Mouse (Mus musculus): ENCODE measurements around the gene Papss2. TPM values are rescaled to one million over a fixed set of nuclear protein-coding genes. Genes with fewer than 3 reads are reported as not detected.
A peak's percentile ranks its signal among the peaks of the same experiment; 100 is the strongest.

Gene Papss2
- 4.9 TPM in 2 replicates for polyA plus RNA-seq (2012; rRNA removed)

- H3K27me3 ChIP-seq (ENCODE audit: control insufficient read depth, insufficient read depth, low read length), result no peaks in the 10 kb centered on the region; the same call in 1 of the 2 replicates
- DNase-seq, result peak; percentile 4 to 7
- no peak for TF ChIP-seq POLR2A (IDR thresholded peaks at IDR 0.05; ENCODE audit: borderline replicate concordance, insufficient read depth, low read length)
- no peak for TF ChIP-seq CTCF (IDR thresholded peaks at IDR 0.05; ENCODE audit: borderline replicate concordance, insufficient read depth, low read depth, low read length)
- H3K4me3 ChIP-seq (replicated peaks; ENCODE audit: insufficient read depth, low read depth, low read length), result no peak within 1 kb of the TSS
- no peak within 1 kb of the TSS for H3K27ac ChIP-seq (ENCODE audit: insufficient read depth, low read length)
- WGBS, result 1% methylated on average over 61 of the region's 64 CpGs
- H3K4me1 ChIP-seq (ENCODE audit: control insufficient read depth, insufficient read depth, low read length), result no peaks in the 10 kb centered on the region
Observed at GRCm38 (mm10) chr19:32595506-32596286, at the start of gene Papss2. Gene Papss2 (plus strand): TSS chr19:32595790.

- no peak for TF ChIP-seq POLR2A (IDR thresholded peaks at IDR 0.05; ENCODE audit: borderline replicate concordance, insufficient read depth, low read length)
- no peak for TF ChIP-seq CTCF (IDR thresholded peaks at IDR 0.05; ENCODE audit: borderline replicate concordance, insufficient read depth, low read depth, low read length)
- Histone ChIP-seq H3K27ac (ENCODE audit: insufficient read depth, low read length) (no peak overlapping the region), H3K4me3 (replicated peaks; ENCODE audit: insufficient read depth, low read depth, low read length) (no peak overlapping the region), H3K4me1 (ENCODE audit: control insufficient read depth, insufficient read depth, low read length) (no peaks in the 10 kb centered on the region), H3K27me3 (ENCODE audit: control insufficient read depth, insufficient read depth, low read length) (no peaks in the 10 kb centered on the region)
- no peak for DNase-seq
- WGBS, result 71% methylated on average over 3 of the region's 3 CpGs
Observed at GRCm38 (mm10) chr19:32547396-32547795, 48.2 kb upstream of the Papss2 start.

GRCm38 (mm10) chr19:32548202-32548601, 47.4 kb upstream of the Papss2 start:
- no peaks in the 10 kb centered on the region for H3K27me3 ChIP-seq (ENCODE audit: control insufficient read depth, insufficient read depth, low read length)
- no peak for DNase-seq
- no peak for TF ChIP-seq CTCF (IDR thresholded peaks at IDR 0.05; ENCODE audit: borderline replicate concordance, insufficient read depth, low read depth, low read length)
- no peak for TF ChIP-seq POLR2A (IDR thresholded peaks at IDR 0.05; ENCODE audit: borderline replicate concordance, insufficient read depth, low read length)
- WGBS, result 78% methylated on average over 15 of the region's 15 CpGs
- no peak overlapping the region for H3K4me3 ChIP-seq (replicated peaks; ENCODE audit: insufficient read depth, low read depth, low read length)
- no peak overlapping the region for H3K27ac ChIP-seq (ENCODE audit: insufficient read depth, low read length)
- no peaks in the 10 kb centered on the region for H3K4me1 ChIP-seq (ENCODE audit: control insufficient read depth, insufficient read depth, low read length)

GRCm38 (mm10) chr19:32550446-32550845, 45.1 kb upstream of the Papss2 start:
- DNase-seq, result no peak
- peaks cover 1% of the 10 kb centered on the region; the same call in 1 of the 2 replicates for H3K4me1 ChIP-seq (ENCODE audit: control insufficient read depth, insufficient read depth, low read length)
- WGBS, result 76% methylated on average over 5 of the region's 5 CpGs
- no peak for TF ChIP-seq CTCF (IDR thresholded peaks at IDR 0.05; ENCODE audit: borderline replicate concordance, insufficient read depth, low read depth, low read length)
- TF ChIP-seq POLR2A (IDR thresholded peaks at IDR 0.05; ENCODE audit: borderline replicate concordance, insufficient read depth, low read length), result no peak
- H3K27me3 ChIP-seq (ENCODE audit: control insufficient read depth, insufficient read depth, low read length), result no peaks in the 10 kb centered on the region
- no peak overlapping the region for H3K27ac ChIP-seq (ENCODE audit: insufficient read depth, low read length)
- H3K4me3 ChIP-seq (replicated peaks; ENCODE audit: insufficient read depth, low read depth, low read length), result no peak overlapping the region

- no peak for DNase-seq
Observed at GRCm38 (mm10) chr19:32551442-32551841, 44.1 kb upstream of the Papss2 start.

GRCm38 (mm10) chr19:32552106-32552505, 43.5 kb upstream of the Papss2 start:
- H3K4me3 ChIP-seq (replicated peaks; ENCODE audit: insufficient read depth, low read depth, low read length), result no peak overlapping the region
- 50% methylated on average over 1 of the region's 1 CpGs for WGBS
- DNase-seq, result no peak
- no peaks in the 10 kb centered on the region for H3K27me3 ChIP-seq (ENCODE audit: control insufficient read depth, insufficient read depth, low read length)
- TF ChIP-seq POLR2A (IDR thresholded peaks at IDR 0.05; ENCODE audit: borderline replicate concordance, insufficient read depth, low read length) (no peak), CTCF (IDR thresholded peaks at IDR 0.05; ENCODE audit: borderline replicate concordance, insufficient read depth, low read depth, low read length) (no peak)
- H3K27ac ChIP-seq (ENCODE audit: insufficient read depth, low read length), result no peak overlapping the region
- peaks cover 3% of the 10 kb centered on the region; the same call in 1 of the 2 replicates for H3K4me1 ChIP-seq (ENCODE audit: control insufficient read depth, insufficient read depth, low read length)

More at GRCm38 (mm10) chr19:32551442-32551841, 44.1 kb upstream of the Papss2 start:
- peaks cover 3% of the 10 kb centered on the region; the same call in 1 of the 2 replicates for H3K4me1 ChIP-seq (ENCODE audit: control insufficient read depth, insufficient read depth, low read length)
- H3K4me3 ChIP-seq (replicated peaks; ENCODE audit: insufficient read depth, low read depth, low read length), result no peak overlapping the region
- 62% methylated on average over 3 of the region's 3 CpGs for WGBS
- no peak overlapping the region for H3K27ac ChIP-seq (ENCODE audit: insufficient read depth, low read length)
- no peaks in the 10 kb centered on the region for H3K27me3 ChIP-seq (ENCODE audit: control insufficient read depth, insufficient read depth, low read length)
- no peak for TF ChIP-seq POLR2A (IDR thresholded peaks at IDR 0.05; ENCODE audit: borderline replicate concordance, insufficient read depth, low read length)
- no peak for TF ChIP-seq CTCF (IDR thresholded peaks at IDR 0.05; ENCODE audit: borderline replicate concordance, insufficient read depth, low read depth, low read length)

- Histone ChIP-seq H3K27me3 (ENCODE audit: control insufficient read depth, insufficient read depth, low read length) (no peaks in the 10 kb centered on the region), H3K4me1 (ENCODE audit: control insufficient read depth, insufficient read depth, low read length) (peaks cover 3% of the 10 kb centered on the region; the same call in 1 of the 2 replicates), H3K4me3 (replicated peaks; ENCODE audit: insufficient read depth, low read depth, low read length) (no peak overlapping the region), H3K27ac (ENCODE audit: insufficient read depth, low read length) (no peak overlapping the region)
- TF ChIP-seq POLR2A (IDR thresholded peaks at IDR 0.05; ENCODE audit: borderline replicate concordance, insufficient read depth, low read length) (no peak), CTCF (IDR thresholded peaks at IDR 0.05; ENCODE audit: borderline replicate concordance, insufficient read depth, low read depth, low read length) (no peak)
- WGBS, result 76% methylated on average over 3 of the region's 3 CpGs
- DNase-seq, result no peak
Observed at GRCm38 (mm10) chr19:32553310-32553709, 42.3 kb upstream of the Papss2 start.

- peak; percentile 10 to 37 for DNase-seq
- Histone ChIP-seq H3K4me3 (replicated peaks; ENCODE audit: insufficient read depth, low read depth, low read length) (no peak overlapping the region), H3K27me3 (ENCODE audit: control insufficient read depth, insufficient read depth, low read length) (no peaks in the 10 kb centered on the region), H3K27ac (ENCODE audit: insufficient read depth, low read length) (no peak overlapping the region), H3K4me1 (ENCODE audit: control insufficient read depth, insufficient read depth, low read length) (peaks cover 3% of the 10 kb centered on the region; the same call in 1 of the 2 replicates)
- WGBS, result 3% methylated on average over 3 of the region's 3 CpGs
- TF ChIP-seq CTCF (IDR thresholded peaks at IDR 0.05; ENCODE audit: borderline replicate concordance, insufficient read depth, low read depth, low read length) (no peak), POLR2A (IDR thresholded peaks at IDR 0.05; ENCODE audit: borderline replicate concordance, insufficient read depth, low read length) (no peak)
Observed at GRCm38 (mm10) chr19:32555257-32555656, 40.3 kb upstream of the Papss2 start.

All from cerebellum, adult 2 months (tissue).